Mouse (Mus musculus): ENCODE measurements around the gene Ugt3a2. TPM values are rescaled to one million over a fixed set of nuclear protein-coding genes. Genes with fewer than 3 reads are reported as not detected.

Gene Ugt3a2
- polyA plus RNA-seq (2017; shearing (Covaris generic)): not detected

GRCm38 (mm10) chr15:9335341-9335740 is at the start of gene Ugt3a2:
Gene Ugt3a2, plus strand, starts transcription at chr15:9335550.

Other genes starting within 250 kb of the Ugt3a2 start
- gene Lmbrd2, start 195.0 kb upstream of the Ugt3a2 start, polyA plus RNA-seq (2017; shearing (Covaris generic)): 4.0 TPM
- 2.4 TPM for gene Skp2, start 180.1 kb upstream of the Ugt3a2 start, polyA plus RNA-seq (2017; shearing (Covaris generic))
- not detected for gene Ugt3a1, start 58.7 kb upstream of the Ugt3a2 start, polyA plus RNA-seq (2017; shearing (Covaris generic))
- gene Capsl, start 100.5 kb downstream of the Ugt3a2 start, polyA plus RNA-seq (2017; shearing (Covaris generic)): 2.0 TPM
- 808 TPM for gene Il7r, start 194.6 kb downstream of the Ugt3a2 start, polyA plus RNA-seq (2017; shearing (Covaris generic))